Mouse (Mus musculus): ENCODE data around the gene Krtdap.
"Not testable (repeated sequence)": the region's sequence is repeated elsewhere in the genome, so short reads cannot be mapped to it uniquely, and the experiment has no call there.

Krtdap gene

DNA sequence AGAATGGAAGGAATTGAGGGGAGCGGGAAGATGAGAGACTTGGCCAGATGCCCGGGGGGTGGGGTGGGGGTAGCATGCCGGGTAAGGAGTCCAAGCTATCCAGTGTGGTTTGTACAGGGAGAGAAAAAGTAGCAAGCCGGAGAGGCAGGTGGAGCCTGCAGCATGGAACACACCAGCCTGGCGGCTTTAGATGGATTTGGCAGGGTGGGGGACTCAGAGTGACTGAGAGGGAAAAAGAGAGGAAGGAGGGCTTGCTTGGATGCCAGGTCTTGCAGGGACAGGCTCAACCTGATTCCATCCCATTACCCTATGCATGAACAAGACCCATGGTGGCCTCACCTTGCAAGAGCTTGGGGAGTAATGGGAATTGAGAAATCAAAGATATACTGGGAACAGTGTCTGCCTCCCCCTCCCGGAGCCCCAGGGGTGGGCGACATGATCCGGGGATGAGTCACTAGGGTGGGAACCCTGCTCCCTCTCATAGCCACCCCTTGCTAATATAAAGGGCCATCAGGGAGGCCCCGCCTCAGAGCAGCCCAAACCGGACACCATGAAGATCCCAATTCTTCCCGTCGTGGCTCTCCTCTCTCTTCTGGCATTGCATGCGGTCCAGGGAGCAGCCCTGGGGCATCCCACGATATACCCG lies at the start of gene Krtdap:
Gene Krtdap (plus strand): TSS at position 520 of the 646 bp plus-strand sequence.
- no peak for DNase-seq

DNA sequence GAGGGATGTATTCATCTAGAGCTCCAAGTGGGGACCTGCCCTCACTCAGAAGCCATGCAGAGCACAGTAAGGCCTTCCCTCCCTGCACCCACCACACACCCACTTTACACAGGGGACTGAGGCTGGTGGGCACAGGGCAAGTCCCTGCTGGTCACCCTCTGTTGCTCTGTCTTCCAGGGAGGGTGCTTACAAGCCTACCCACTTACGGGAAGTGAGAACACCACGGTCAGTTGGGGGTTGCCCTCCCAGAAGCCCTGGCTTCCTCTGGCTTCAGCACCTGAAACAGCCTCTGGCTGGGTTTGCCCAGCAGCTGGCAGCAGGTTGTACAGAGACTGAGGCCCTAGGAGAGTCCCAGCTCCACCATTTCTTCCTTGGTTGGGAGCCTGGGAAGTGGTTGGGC lies 45.1 kb upstream of the Krtdap start:
- not testable (repeated sequence) for DNase-seq

DNA sequence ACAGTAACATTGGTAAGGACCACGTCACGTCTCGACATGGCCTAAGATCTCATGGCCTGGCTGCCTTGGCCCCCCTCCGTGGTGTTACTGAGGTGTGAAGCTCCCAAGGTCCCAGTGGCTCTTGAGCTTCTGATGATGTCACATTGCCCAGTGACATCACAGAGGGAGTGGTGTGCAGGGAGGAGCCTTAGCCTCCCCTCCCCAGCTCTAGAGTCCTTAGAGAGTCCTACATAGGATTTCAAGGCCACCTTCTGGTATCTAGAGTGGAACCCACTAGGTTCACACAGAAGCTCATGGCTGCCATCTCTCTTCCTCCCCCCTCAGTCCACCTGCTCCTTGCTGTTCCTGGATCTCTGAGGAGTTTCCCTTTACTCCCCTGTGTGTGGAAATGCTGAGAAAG lies 44.1 kb upstream of the Krtdap start, which contains the start of gene Gapdhs:
Gene Gapdhs (minus strand): TSS at position 65 of the 400 bp plus-strand sequence.
- DNase-seq, result not testable (repeated sequence)

DNA sequence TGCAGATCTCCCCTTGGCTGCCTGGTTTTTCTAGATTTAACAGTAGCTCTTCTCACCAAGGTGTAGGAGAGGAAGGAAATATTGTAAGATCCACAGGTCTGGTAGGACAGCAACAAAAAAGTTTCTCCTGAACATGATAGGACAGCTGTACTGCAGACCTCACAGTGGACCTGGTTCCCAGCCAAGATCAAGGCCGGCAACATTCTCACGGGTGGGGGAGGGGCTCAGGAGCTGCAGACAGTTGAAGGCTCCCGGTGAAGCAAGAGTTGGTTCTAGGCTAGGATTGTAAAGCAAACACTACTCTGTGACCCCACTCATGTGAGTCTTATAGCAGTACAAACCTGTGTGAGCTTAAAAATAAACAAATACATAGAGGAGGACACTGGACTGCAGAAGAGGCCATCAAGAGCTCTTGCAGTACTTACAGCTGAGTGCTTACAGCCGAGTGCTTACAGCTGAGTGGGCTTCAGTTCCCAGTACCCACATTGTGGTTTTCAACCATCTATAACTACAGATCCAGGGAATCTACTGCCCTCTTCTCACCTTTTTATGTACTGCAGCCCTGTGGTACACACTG lies 43.6 kb upstream of the Krtdap start:
- no peak for DNase-seq

DNA sequence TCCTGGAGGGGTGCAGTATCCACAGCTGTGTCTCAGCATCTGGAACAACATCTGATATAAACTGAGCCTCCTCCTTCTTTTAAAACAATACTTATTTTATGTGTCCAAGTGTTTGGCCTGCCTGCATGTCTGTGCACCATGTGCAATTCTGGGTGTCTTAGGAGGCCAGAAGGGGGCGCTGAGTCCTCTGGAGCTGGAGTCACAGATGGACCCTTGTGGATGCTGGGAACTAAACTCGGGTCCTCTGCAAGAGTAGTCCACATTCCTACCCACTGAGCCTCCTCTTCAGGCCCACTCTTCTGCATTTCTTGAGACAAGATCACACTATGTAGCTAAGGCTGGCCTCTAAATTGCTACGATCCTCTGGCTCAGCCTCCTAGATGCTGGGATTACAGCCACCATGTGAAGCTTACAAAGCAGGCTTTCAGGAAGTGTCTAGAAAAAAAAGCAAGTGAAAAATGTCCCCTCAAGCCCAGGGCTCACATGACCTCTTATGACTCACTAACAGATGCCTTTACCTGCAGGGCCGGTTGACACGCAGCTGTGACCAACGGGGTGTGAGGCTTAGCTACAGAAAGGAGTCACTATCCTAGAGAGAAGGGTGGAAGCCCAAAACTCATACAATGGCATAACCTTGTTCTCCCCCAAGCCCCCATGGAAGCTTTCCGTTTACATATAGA lies 40.0 kb upstream of the Krtdap start:
- no peak for DNase-seq

DNA sequence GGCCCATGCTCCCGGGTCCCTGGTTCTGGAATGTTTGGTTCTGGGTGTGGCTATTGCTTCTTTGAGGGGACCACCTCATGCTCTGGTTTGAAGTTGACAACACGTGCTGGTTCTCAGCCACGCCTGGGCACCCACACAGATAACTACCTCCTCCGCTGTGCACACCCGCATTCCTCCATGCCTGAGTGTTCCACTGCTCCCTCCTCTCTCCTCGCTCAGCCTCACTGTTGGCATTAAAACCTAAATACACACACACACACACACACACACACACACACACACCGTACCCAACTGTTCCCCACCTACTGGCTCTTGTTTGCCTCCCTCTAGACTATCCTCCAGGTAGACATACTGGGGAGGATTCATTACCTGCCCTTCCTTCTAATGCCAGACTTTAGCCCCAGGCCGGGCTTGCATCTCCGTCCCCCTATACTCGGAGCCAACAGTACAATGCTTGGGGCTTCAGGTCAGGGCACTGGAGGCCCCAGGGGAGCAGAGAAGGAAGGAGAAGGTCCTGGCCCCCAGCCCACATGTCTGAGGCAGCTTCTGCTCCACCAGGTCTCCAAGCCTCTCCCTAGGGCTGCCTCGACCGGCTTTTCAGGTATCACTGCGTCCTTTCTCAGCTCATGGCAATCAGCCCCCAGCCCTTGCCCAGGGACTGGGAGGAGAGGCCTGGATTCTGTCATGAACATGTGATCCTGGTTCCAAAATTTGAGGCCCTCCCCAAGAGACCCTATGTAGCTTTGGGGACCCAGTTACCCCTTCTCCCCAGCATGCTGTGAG lies 37.7 kb upstream of the Krtdap start:
- DNase-seq, result no peak

DNA sequence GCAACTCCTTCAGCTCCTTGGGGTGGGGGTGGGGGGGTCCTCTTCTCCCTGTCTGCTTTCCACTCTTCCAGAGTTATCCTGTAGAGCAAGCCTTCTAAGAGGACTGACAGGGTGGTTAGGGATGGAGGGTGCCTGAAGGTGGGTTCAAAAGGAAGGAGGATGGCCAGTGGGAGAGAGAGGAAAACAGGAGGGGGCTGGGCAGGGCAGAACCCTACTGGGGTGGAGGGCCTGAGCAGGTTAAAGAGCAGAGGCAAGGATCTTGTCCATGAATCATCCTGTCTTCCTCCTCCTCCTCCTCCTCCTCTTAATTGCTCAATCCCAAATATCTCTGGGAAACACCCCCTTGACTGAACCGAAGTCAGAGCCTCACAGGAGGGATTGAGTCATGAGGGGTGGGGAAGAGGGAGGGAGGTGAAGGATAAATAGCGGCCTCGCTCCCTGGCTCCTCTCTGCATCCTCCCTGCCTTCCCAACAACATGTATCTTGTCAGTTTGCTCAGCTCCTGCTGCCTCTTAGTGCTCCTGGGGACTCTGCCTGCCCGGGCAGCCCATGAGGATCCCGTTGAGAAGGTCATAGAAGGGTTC lies 36.5 kb upstream of the Krtdap start, which contains the start of gene Sbsn:
Gene Sbsn (plus strand): TSS at position 386 of the 584 bp plus-strand sequence.
- DNase-seq, result no peak

DNA sequence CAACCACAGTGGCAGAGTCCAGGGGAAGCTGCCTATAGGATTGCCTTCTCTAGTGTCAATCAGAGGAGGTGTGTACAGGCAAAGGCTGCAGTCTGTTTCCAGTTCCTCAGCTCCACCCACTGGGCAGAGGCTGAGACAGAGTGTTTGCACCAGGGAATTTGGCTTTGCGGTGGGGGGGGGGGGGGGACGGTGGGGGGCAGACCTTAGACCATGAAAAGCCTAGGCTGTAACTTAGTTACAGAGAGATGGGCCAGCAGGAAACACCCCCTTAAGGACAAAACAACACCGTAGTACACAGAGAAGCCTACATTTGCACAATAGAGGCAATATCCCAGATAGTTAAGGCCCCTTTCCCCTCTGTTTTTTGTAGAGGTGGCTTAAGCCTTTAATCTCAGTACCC lies 30.7 kb upstream of the Krtdap start:
- DNase-seq, result no peak

DNA sequence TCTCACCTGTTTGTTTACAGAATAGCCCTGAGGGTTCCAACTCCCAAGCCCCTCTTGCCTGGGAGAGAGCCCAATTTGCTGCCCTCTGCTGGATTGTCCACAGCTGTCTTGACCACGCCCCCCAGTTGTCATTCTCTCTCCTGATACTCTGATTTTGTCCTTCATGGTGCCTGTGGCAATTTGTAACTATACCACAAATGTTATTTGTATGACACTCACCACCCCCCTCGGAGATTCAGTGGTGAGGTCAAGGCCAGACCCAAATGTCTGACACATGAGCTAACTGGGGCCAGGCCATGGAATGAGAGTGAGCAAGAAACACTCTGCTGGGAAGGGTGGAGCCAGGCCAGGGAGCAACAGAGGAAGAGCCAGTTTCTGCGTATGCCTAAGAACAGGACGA lies 28.8 kb upstream of the Krtdap start:
- DNase-seq, result peak; percentile 18

DNA sequence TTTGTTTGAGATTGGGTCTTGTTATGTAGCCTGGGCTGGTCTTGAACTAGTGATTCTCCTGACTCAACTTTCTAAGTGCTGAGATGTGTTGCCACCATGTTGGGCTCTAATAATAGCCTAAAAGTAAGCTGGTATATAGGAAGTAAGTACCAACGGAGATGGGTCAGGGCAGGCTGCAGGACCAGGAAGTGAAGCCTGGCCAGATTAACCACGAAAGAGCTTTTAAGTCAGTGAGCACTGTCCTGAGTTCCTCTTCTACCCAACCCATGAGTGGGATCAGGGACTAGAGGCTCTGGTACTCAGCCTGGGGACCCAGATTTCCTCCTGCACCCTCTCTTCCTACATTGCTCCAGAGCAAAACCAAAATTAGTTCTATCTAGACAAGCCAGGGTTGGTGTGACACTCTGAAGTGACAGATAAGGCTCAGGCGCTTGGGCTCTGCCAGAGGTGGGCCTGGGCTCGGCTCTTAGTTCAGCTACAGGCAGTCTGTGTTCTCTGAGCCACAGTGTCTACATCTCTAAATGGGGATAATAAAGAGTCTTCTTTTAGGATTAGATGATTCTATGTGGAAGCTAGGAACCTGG lies 25.8 kb upstream of the Krtdap start:
- DNase-seq, result no peak

DNA sequence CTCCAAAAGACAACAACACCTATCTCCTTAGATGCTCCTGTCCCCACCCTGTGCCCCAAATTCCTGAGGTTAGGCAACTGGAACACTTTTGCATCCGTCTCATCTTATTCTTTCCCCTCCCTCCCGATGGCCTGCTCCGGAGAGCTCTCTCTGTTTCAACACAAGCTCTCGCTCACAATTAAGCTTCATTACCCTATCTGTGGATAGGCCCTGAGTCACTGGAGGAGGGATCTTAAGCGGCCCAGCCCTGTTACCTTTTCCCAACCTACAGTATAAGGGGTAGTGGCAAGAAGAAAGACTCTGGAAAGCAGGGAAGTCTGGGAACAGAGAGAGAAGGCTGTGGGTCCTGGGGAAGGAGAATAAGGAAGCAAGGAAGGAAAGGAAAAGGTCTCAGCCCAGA lies 24.2 kb upstream of the Krtdap start, which contains the start of gene Dmkn:
Gene Dmkn (plus strand): TSS at position 301 of the 400 bp plus-strand sequence.
- no peak for DNase-seq

DNA sequence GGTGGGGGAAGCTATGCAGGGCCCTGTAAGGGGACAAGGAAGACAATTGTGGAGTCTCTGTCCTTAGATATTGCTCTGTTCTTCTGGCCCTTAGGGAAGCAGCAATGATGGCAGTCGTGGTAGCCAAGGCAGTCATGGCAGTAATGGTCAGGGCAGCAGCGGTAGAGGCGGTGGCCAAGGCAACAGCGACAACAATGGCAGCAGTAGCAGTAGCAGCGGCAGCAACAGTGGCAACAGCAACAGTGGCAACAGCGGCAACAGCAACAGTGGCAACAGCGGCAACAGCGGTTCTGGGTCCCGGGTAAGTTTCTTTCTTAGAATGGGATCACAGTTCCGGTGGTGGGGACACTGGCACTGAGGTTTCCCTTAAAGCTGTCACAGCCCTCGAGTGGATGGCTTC lies 22.5 kb upstream of the Krtdap start:
- no peak for DNase-seq

DNA sequence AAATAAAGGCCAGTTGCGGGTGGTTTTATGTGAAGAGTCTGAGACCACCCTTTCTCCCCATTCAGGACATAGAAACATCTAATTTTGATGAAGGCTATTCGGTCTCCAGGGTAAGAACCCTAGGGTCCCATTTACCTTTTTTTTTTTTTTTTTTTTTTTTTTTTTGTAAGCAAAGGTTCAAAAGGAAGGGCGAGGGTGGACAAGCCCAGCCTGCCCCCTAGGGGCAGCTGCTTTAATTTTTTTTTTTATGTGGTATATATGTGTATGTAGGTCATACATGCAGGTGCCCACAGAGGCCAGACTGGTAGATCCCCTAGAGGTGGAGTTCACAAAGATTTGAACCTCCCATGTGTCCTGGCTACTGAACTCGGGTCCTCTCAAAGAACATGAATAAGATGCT lies 21.3 kb upstream of the Krtdap start:
- DNase-seq, result no peak

DNA sequence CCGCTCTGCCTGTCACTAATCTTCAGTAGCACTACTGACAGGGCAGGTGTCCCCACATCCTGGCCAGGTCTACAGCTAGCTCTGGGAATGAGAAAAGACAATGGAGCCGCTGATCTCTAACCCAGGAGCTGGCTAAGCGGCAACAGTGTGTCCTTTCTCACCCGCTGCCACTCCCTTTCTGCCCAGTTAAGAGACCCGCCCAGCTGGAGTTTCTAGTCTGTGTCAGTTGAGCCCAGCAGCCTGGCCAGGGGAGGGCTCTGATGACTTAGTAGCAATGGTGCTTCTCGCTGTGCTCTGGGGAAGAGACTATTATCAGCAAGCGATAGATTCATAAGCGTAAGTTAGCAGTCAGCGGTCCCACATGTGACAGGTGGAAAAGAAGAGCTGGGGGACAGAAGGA lies 18.5 kb upstream of the Krtdap start:
- DNase-seq, result no peak

DNA sequence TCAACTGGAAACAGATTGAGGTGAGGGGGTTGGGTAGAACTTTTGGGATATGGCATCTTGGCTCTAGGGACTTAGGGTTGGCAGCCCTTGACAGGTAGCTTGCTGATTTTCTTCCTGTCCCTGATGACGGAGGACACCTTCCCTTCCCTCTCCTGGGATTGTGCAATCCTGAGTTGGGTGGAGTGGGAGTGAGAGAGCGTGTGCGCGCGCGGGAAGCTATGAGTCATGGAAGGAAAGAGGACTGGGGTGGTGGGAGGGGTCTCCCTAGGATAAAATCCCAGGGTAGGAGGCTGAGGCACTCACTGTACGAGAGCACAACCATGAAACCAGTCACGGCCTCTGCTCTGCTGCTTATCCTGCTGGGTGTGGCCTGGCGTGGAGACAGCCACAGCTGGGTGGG lies 11.6 kb upstream of the Krtdap start:
- DNase-seq, result no peak

DNA sequence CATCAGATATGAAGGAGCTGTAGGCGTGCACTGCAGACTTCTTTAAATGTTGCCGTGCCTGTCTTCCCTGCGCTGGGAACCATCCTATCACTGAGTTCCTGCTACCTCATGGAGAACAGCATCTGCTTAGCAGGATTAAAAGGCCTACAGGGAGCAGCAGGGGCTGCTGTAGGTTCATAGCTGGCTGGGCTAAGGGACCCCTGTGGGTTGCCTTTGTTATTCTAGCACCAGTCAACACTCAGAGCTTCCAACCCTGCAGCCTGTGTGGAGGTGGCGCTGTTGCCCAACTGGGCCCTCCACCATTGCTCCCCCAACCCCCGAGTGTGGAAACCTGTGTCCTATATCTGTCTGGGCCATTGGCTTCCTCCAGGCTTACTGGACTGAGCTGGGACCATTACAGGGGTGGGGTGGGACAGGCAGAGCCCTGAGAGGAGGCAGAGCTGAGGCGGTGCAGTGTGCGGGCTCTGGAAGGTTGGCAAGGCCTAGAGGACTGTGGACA lies 10.6 kb upstream of the Krtdap start:
- no peak for DNase-seq

DNA sequence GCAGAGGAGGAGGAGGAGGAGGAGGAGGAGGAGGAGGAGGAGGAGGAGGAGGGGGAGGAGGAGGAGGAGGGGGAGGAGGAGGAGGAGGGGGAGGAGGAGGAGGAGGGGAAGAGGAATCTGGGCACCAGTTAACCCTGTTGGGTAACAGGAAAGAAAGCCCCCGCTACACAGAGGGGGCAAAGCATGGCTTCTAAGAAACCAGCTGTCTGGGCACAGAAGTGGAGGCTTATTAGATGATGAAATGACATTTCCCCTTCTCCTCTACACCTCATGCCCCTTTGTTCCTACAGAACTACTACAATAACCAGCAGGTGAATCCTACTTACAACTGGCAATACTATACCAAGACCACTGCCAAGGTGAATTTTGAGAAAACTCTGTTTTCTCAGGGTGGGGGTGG lies 9.8 kb upstream of the Krtdap start:
- DNase-seq, result no peak

DNA sequence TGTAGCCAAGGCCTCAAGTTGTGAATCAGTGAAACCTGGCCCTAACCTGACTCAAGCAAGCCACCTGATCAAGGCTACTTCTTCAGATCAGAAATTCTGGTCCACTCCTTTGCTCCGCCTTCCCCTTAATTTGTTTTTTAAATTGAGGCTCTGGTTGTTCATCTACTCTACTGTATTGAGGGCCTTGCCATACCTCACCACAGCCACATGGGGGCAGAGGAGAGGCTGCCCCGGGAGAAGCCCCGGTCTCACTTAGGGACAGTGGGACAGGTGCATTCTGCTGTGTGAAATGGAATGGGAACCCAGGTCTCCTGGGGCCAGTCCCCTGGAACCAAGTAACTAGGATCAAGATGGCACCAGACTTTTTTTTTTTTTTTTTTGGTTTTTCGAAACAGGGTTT lies 5.9 kb upstream of the Krtdap start:
- peak; percentile 9 for DNase-seq

DNA sequence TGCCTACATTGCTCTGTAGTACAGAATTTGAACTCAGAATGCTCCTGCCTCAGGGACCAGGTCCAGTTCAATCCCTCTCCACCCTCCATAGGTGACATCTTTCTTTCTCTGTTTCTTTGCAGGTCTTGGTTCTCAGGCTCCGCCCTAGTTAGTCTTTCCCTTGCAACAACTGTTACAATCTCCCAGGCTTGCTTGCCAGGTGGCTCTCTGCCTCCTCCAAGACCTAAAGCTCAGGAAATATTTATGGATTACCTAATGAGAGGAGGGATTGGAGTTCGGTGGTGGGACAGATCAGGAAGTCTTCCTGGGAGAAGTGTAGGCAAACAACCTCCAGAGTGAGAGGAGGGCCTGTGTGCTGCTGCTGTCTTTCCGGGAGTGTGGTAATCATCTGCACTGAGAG lies 5.0 kb upstream of the Krtdap start:
- DNase-seq, result no peak

DNA sequence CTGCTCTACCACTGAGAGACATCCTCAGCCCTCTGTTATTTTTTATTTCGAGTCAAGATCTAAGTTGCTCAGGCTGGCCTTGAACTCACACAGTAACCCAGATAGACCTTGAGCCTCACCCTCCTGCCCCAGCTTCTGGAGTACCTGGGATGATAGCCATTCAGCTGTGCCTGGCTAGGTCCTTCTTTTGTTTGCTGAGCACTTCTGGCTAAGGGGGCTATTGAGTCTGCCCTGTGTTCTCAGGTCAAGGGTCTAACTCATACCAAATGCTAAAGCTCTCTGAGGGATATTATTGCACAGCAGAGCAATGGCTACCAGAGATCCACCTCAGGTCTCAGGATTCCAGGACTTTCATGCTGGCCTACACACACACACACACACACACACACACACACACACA lies 2.5 kb upstream of the Krtdap start:
- no peak for DNase-seq

DNA sequence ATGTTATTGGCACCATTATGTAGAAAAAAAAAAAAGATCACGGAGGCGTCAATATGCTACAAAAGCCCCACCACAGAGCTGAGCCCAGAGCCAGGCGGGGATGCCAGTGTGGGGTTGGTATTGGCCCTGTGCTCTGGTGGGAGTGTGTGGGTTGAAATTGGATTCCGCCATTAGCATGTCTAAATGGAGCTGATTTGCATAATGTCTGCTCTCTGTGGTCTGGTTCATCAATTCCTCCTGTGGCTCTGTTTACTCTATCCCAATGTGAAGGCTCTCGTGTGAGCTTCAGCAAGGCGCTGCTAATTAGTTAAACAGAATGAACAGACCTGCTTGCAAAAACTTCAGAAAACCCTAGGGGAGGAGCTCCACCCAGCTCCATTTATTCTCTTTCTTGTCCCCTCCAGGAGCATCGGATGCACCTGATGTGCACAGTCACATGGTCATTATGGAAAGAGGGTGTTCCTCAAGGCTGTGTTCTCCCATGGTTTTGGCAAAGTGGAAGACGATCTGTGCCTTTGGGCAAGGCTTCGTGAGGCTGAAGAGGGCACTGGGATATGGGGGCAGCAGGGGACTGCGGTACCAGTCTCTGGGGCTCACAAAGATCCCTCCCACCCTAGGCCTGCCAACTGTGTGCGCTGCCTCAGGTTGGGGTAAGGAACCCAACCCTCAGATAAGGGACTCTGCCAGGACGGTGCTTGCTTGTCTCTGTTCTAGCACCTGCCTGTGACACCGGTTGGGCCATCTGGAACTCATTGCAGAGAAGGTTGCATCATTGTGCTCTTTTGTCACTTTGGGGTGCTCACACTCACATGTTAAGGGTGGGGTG lies 1.8 kb upstream of the Krtdap start:
- DNase-seq, result no peak

DNA sequence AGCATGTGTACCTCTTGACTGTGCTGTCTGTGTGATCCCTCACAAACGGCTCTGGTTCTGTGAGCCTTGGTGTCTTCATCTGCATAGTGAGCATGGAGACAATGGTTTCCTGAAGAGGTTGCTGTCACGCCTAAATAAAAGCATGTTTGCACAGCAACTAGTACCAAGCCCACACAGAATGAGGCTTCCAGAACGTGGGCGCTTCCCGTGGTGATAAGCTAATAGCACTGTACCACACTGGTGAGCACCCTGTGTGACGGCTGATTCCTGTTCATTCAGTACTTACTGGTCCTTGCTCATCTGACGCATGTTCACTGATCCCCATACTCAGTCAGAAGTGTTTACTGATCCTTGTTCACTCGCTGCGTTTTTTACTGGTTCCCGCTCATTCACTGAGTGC lies 2.4 kb downstream of the Krtdap start:
- no peak for DNase-seq

All from thymus, postnatal 25 days (tissue).